Mouse (Mus musculus) cerebellum, postnatal 25 days (tissue): ENCODE measurements around the gene Cntrob.
A peak's percentile ranks its signal among the peaks of the same experiment; 100 is the strongest.

ENCODE experiments used
- DNase-seq, 2 experiments: peaks; one replicate each; pipeline ENCODE4 v3.0.0; 2021; ENCODE audit warnings: mixed read lengths in 2 of 2

The Cntrob gene

DNA sequence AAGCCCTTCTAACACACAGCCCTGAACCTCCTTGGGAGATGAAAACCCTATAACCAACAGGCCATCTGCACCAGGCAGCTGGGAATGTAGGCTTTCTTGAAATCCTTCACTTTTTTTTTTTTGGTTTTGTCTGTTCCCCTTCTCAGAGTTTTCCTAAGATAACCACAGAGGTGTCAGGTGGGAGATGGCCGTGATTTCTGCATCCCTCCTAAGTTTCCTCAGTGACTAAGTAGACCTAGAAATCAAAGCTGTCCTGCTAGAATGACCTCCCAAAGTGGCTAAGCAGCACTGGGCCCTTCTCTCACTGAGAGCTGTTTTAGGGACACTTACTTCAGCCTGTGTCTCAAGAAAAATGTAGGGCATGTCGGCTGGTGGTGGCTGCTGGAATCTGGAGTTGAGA, 25.8 kb downstream of the Cntrob start:
- no peak for DNase-seq

DNA sequence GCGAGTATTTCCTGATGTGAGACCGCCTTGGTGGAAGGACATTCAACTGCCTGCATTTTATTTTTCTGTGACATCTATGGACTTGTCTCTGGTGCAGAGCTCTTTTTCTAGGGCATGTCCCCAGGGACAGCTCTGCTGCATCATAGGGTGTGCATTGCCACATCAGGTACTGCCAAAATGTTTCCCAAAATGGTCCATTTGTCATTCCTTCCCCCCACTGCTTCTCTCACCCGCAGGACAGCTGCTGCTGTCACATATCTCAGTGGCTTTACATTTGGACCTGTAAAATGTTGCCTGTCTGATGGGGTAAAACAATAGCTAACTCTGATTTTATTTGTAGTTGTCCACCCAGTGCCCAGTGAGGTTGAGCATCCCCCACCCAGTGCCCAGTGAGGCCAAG, 28.3 kb downstream of the Cntrob start:
- DNase-seq, result no peak

GRCm38 (mm10) chr11:69291111-69291510, 32.5 kb downstream of the Cntrob start:
- no peak for DNase-seq

DNA sequence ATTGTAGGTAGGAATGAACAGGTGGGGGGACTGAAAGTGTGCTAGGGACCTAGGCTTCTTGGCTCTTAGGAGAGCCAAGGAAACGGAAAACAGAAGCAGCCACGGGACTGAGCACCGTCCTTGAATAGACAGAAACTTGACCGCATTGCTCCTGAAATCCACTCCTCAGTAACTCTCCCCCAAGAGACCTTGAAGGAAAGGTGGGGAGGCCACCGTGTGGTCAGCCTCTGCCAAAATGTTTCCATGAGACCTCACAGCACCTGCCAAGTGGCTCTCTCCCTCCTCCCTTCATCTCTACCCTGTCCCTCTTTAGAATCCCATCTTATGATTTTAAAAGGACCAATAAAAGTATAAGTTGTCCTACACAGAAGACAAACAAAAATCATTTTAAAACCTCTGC, 46.3 kb downstream of the Cntrob start:
- DNase-seq, result no peak

DNA sequence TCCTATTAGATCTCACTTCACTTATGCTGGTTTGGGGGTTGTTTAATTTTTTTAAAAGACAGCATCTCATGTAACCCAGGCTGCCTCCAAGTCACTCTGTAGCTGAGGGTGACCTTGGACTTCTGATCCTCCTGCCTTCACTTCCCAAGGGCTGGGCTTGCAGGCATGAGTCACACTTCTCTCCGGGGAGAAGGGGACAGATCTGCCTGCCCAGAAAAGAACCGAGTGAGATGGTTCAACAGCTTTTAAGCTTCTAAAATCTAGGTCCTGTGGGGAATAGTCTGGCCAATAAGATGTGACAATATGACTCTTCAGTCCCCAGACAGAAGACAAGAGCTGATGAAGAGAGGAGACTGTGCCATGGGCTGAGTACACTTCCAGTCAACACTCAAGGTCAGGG, 47.5 kb downstream of the Cntrob start:
- DNase-seq, result no peak

DNA sequence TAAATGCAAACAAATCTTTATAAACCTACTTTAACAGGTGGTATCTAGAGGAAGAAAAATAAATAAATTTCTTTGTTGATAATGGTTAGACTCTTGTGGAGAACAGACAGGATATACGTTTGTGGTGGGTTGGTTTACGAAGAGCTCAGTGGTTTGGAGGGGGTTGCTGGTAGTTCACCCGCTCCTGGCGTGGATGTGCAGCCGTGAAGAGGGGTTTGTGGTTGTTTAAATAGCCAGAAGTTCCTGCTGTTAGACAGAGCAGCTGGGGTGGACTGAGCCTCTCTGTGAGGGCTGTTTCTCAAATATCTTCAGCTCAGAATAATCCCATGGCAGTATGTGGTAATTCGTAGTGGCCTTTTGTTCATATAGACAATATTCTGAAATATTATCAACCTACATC, 47.9 kb downstream of the Cntrob start:
- DNase-seq, result no peak

GRCm38 (mm10) chr11:69272122-69272740, 51.3 kb downstream of the Cntrob start:
- peak; percentile 79 to 91 for DNase-seq

GRCm38 (mm10) chr11:69269575-69269974, 54.0 kb downstream of the Cntrob start:
- DNase-seq, result peak; percentile 82 to 92

- DNase-seq, result no peak
Measured at GRCm38 (mm10) chr11:69268100-69268499, 55.5 kb downstream of the Cntrob start.

DNA sequence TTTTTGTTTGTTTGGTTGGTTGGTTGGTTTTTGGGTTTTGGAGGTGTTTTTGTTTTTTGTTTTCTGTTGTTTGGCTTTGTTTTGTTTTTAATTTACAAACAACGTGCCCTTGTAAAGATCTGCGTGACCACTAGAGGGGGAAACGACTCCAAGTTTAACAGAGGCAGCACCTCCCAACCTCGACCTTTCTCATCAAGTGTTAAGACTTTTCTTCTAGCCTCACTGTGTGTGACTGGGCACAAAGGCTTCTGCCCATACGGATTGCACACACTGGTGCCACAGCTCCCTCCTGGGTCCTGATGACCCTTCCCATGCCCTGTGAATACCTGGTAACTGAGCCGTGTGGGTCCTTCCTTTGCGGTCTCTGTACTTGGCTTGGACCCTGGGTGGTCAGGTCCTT, 56.2 kb downstream of the Cntrob start:
- DNase-seq, result peak; percentile 37 to 48

GRCm38 (mm10) chr11:69266253-69266652, 57.3 kb downstream of the Cntrob start:
- peak; percentile 66 to 81 for DNase-seq

DNA sequence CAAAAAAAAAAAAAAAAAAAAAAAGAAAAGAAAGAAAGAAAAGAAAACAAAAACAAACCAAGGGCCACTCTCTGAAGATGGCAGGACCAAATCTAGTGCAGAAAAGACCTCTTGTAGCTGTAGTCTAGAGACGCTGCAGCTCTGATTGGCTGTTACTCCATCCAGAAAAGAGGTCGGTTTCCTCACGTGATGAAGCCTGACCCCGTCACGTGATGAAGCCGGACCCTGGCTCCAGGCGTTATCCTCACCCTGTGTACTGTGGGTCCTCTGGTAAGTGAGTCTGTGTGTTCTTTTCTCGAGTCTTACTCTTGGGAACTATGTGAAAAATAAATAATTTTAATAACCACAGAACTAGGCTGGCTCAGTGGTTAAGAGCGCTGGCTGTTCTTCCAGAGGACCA, 58.2 kb downstream of the Cntrob start:
- DNase-seq, result no peak

GRCm38 (mm10) chr11:69264276-69264675, 59.3 kb downstream of the Cntrob start:
- DNase-seq, result no peak

DNA sequence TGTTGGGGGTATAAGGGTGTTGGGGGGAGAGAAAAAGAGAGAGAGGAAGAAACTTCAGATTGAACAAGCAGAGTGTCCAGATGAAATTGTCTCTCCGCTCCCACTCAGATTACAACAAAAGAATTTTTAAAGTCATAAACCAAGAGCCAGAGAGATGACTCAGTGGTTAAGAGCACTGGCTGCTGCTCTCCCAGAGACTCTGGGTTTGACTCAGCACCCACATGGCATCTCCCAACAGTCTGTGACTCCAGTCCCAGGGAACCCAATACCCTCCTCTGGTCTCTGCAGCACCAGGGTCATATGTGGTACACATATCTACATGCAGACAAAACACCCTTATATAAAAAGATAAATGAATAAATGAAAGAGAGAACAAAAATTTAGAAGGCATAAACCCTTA, 63.5 kb downstream of the Cntrob start:
- DNase-seq, result no peak

GRCm38 (mm10) chr11:69258287-69258686, 65.3 kb downstream of the Cntrob start:
- peak; percentile 62 to 71 for DNase-seq

DNA sequence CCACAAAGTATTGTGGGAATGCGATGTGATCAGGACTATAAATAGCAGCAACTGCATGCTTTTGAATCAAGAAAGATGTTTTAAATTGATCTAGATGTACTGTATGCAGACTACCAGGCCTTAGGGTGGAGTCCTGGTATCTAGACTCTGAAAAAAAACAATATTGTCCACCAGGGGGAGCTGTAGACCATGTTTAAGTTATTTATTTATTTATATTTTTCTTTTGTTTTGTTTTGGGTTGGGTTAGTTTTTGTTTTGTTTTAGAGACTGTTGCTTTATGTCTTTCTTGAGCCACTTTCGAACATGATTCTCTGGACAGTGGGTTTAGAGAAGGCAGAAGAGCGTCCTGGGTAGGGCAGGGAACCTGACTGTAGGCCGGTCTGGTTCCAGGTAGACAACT, 65.8 kb downstream of the Cntrob start:
- DNase-seq, result no peak

DNA sequence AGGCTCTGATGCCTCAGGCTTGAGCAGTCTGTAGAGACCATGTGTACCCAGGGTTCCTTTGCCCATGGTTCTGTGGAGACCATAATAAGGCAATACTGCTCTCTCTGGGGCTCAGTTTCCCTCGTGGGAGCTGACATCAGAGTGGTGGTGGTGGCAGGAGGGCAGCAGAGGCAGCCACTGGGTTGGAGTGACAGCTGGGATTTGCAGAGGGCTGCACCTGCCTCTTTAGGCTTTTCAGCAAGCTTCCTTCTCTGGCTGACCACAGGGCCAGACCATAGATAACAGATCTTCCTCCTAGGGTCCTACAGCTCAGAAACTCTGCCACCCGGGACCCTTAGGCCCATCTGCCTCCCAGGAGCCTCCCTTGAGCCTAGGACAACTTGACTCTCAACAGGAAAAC, 66.5 kb downstream of the Cntrob start:
- DNase-seq, result no peak

DNA sequence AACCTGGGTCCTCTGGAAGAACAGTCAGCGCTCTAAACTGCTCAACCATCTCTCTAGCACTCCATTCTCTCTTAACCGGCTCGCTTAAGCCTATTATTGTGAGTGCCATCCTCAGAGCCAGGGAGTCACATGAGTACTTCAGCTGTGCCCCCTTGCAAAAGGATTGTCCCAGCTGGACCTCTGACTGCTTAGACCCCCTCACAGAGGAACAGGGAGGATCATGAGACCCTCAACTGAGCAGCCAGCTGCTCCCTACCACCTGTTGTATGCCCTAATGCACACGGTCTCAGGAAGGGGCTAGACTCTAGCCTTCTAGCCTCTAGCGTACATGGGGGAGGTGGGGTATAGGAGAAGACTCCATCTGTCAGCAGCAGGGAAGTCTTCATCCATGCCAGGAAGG, 68.8 kb downstream of the Cntrob start:
- no peak for DNase-seq

- DNase-seq, result no peak
Measured at GRCm38 (mm10) chr11:69253131-69253530, 70.4 kb downstream of the Cntrob start.

DNA sequence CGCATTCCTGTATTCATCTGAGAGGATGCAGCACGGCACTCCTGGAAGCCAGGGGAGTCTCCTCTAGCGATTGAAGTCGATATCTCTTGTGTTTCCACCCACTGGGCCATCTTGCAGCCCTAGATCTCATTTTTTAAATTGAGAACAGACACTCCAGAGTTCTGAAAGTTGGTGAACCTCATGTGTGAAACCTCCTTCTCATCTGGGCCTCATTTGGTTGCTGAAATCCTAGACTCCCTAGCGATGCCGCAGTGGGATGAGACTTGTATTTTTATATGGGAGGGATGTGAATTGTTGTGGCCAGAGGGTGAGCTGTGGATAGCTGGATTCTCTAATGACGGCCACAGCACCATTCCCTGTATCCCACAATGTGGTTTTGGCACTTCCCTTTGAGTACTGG, 71.6 kb downstream of the Cntrob start:
- DNase-seq, result no peak

GRCm38 (mm10) chr11:69251135-69251842, 72.3 kb downstream of the Cntrob start:
- DNase-seq, result peak in 1 of 2 experiments; percentile 34

DNA sequence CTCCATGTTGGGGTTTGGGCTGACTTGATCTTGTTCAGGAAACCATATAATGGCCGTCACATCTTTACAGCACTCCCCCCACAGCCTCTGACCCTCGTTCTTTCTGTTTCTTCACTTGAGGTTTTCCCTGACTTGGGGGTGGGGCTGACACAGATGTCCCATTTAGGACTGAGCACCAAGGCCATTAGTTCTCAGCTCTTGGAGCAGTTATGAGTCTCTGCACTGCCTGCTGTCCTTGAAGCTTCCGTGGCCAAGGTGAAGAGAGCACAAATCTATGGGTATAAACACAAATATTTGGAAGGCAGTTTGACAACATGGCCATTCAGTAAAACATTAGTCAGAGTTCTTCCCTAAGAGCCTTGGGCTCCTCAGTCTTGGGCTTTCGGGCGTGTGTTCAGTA, 73.5 kb downstream of the Cntrob start:
- no peak for DNase-seq
